Mouse (Mus musculus): ENCODE measurements around the gene Plekhm3. TPM values are rescaled to one million over a fixed set of nuclear protein-coding genes. Genes with fewer than 3 reads are reported as not detected.

Gene Plekhm3
- total and polyA plus RNA-seq, 2 experiments from 2014 or later = 5.3 to 13.2 TPM

- WGBS = 69% methylated on average over 2 of the region's 2 CpGs
- Histone ChIP-seq H3K4me2 (ENCODE audit: low read depth) (no peak overlapping the region), H3K27ac (ENCODE audit: low read depth, low read length) (no peak overlapping the region), H3K27me3 (ENCODE audit: insufficient read depth, low read length) (no peaks in the 10 kb centered on the region), H3K36me3 (ENCODE audit: insufficient read depth) (no peaks in the 10 kb centered on the region), H3K4me3 (ENCODE audit: low read depth, low read length) (no peak overlapping the region), H3K4me1 (ENCODE audit: insufficient read depth) (0 out of 2 replicates have a peak, but pooled peaks cover 5% of the 10 kb centered on the region), H3K9ac (no peak overlapping the region), H3K9me3 (ENCODE audit: low read length) (no peaks in the 10 kb centered on the region)
- no peak for ATAC-seq
- no peak for TF ChIP-seq CTCF (IDR thresholded peaks at IDR 0.05; ENCODE audit: low read depth)
- DNase-seq = no peak
Observed at GRCm38 (mm10) chr1:64852272-64852671, 104.4 kb downstream of the Plekhm3 start.

GRCm38 (mm10) chr1:64850345-64850744, 106.3 kb downstream of the Plekhm3 start:
- DNase-seq = no peak

GRCm38 (mm10) chr1:64848996-64849395, 107.6 kb downstream of the Plekhm3 start:
- Histone ChIP-seq H3K9me3 (ENCODE audit: low read length) (no peaks in the 10 kb centered on the region), H3K27me3 (ENCODE audit: insufficient read depth, low read length) (no peaks in the 10 kb centered on the region), H3K36me3 (ENCODE audit: insufficient read depth) (no peaks in the 10 kb centered on the region), H3K4me3 (ENCODE audit: low read depth, low read length) (no peak overlapping the region), H3K9ac (no peak overlapping the region), H3K4me2 (ENCODE audit: low read depth) (no peak overlapping the region), H3K4me1 (ENCODE audit: insufficient read depth) (0 out of 2 replicates have a peak, but pooled peaks cover 5% of the 10 kb centered on the region), H3K27ac (ENCODE audit: low read depth, low read length) (no peak overlapping the region)
- DNase-seq (no peak), ATAC-seq (no peak)
- 3% methylated on average over 1 of the region's 1 CpGs for WGBS
- TF ChIP-seq CTCF (IDR thresholded peaks at IDR 0.05; ENCODE audit: low read depth) = no peak

More at GRCm38 (mm10) chr1:64850345-64850744, 106.3 kb downstream of the Plekhm3 start:
- no peak for ATAC-seq
- Histone ChIP-seq H3K27me3 (ENCODE audit: insufficient read depth, low read length) (no peaks in the 10 kb centered on the region), H3K4me2 (ENCODE audit: low read depth) (no peak overlapping the region), H3K4me1 (ENCODE audit: insufficient read depth) (0 out of 2 replicates have a peak, but pooled peaks cover 5% of the 10 kb centered on the region), H3K9me3 (ENCODE audit: low read length) (no peaks in the 10 kb centered on the region), H3K27ac (ENCODE audit: low read depth, low read length) (no peak overlapping the region), H3K4me3 (ENCODE audit: low read depth, low read length) (no peak overlapping the region), H3K36me3 (ENCODE audit: insufficient read depth) (no peaks in the 10 kb centered on the region), H3K9ac (no peak overlapping the region)
- TF ChIP-seq CTCF (IDR thresholded peaks at IDR 0.05; ENCODE audit: low read depth) = no peak
- 70% methylated on average over 2 of the region's 2 CpGs for WGBS

GRCm38 (mm10) chr1:64848081-64848480, 108.5 kb downstream of the Plekhm3 start:
- Histone ChIP-seq H3K9me3 (ENCODE audit: low read length) (no peaks in the 10 kb centered on the region), H3K9ac (no peak overlapping the region), H3K4me2 (ENCODE audit: low read depth) (no peak overlapping the region), H3K4me1 (ENCODE audit: insufficient read depth) (0 out of 2 replicates have a peak, but pooled peaks cover 2% of the 10 kb centered on the region), H3K27ac (ENCODE audit: low read depth, low read length) (no peak overlapping the region), H3K36me3 (ENCODE audit: insufficient read depth) (no peaks in the 10 kb centered on the region), H3K27me3 (ENCODE audit: insufficient read depth, low read length) (no peaks in the 10 kb centered on the region), H3K4me3 (ENCODE audit: low read depth, low read length) (no peak overlapping the region)
- WGBS = 45% methylated on average over 7 of the region's 7 CpGs
- no peak for TF ChIP-seq CTCF (IDR thresholded peaks at IDR 0.05; ENCODE audit: low read depth)
- ATAC-seq = peak; percentile 51
- DNase-seq = no peak

- Histone ChIP-seq H3K9me3 (ENCODE audit: low read length) (no peaks in the 10 kb centered on the region), H3K4me1 (ENCODE audit: insufficient read depth) (0 out of 2 replicates have a peak, but pooled peaks cover 2% of the 10 kb centered on the region), H3K27ac (ENCODE audit: low read depth, low read length) (no peak overlapping the region), H3K4me3 (ENCODE audit: low read depth, low read length) (no peak overlapping the region), H3K27me3 (ENCODE audit: insufficient read depth, low read length) (no peaks in the 10 kb centered on the region), H3K9ac (no peak overlapping the region), H3K36me3 (ENCODE audit: insufficient read depth) (no peaks in the 10 kb centered on the region), H3K4me2 (ENCODE audit: low read depth) (no peak overlapping the region)
- no peak for TF ChIP-seq CTCF (IDR thresholded peaks at IDR 0.05; ENCODE audit: low read depth)
- ATAC-seq (no peak), DNase-seq (no peak)
Observed at GRCm38 (mm10) chr1:64847565-64847964, 109.1 kb downstream of the Plekhm3 start.

- Histone ChIP-seq H3K4me1 (ENCODE audit: insufficient read depth) (0 out of 2 replicates have a peak, but pooled peaks cover 2% of the 10 kb centered on the region), H3K9me3 (ENCODE audit: low read length) (no peaks in the 10 kb centered on the region), H3K27me3 (ENCODE audit: insufficient read depth, low read length) (no peaks in the 10 kb centered on the region), H3K4me2 (ENCODE audit: low read depth) (no peak overlapping the region), H3K4me3 (ENCODE audit: low read depth, low read length) (no peak overlapping the region), H3K36me3 (ENCODE audit: insufficient read depth) (no peaks in the 10 kb centered on the region), H3K9ac (no peak overlapping the region), H3K27ac (ENCODE audit: low read depth, low read length) (no peak overlapping the region)
- TF ChIP-seq CTCF (IDR thresholded peaks at IDR 0.05; ENCODE audit: low read depth) = no peak
- DNase-seq (no peak), ATAC-seq (no peak)
- WGBS = 72% methylated on average over 3 of the region's 3 CpGs
Observed at GRCm38 (mm10) chr1:64844978-64845377, 111.6 kb downstream of the Plekhm3 start.

GRCm38 (mm10) chr1:64843900-64844616, 112.6 kb downstream of the Plekhm3 start:
- H3K9ac ChIP-seq = no peak overlapping the region
- H3K4me3 ChIP-seq (ENCODE audit: low read depth, low read length) = no peak overlapping the region
- H3K27ac ChIP-seq (ENCODE audit: low read depth, low read length) = no peak overlapping the region
- H3K27me3 ChIP-seq (ENCODE audit: insufficient read depth, low read length) = no peaks in the 10 kb centered on the region
- DNase-seq (no peak), ATAC-seq (no peak)
- no peak for TF ChIP-seq CTCF (IDR thresholded peaks at IDR 0.05; ENCODE audit: low read depth)
- H3K4me1 ChIP-seq (ENCODE audit: insufficient read depth) = 0 out of 2 replicates have a peak, but pooled peaks cover 2% of the 10 kb centered on the region
- H3K9me3 ChIP-seq (ENCODE audit: low read length) = no peaks in the 10 kb centered on the region
- H3K36me3 ChIP-seq (ENCODE audit: insufficient read depth) = no peaks in the 10 kb centered on the region
- 75% methylated on average over 3 of the region's 3 CpGs for WGBS
- no peak overlapping the region for H3K4me2 ChIP-seq (ENCODE audit: low read depth)
